Mouse (Mus musculus): Measurements from ENCODE around the gene Gnaz. TPM values are rescaled to one million over a fixed set of nuclear protein-coding genes. Genes with fewer than 3 reads are reported as not detected.
A peak's percentile ranks its signal among the peaks of the same experiment; 100 is the strongest.

Gnaz gene
- polyA plus RNA-seq, 2 experiments, result 2.2 to 2.5 TPM

- no peaks in the 10 kb centered on the region for H3K4me1 ChIP-seq (replicated peaks; ENCODE audit: control insufficient read depth in 2 of 2, insufficient read depth in 2 of 2, low read length in 1 of 2)
- H3K27me3 ChIP-seq (ENCODE audit: control insufficient read depth, insufficient read depth, low read length), result no peaks in the 10 kb centered on the region
- ATAC-seq (ENCODE audit: insufficient read depth) (no peak), DNase-seq (ENCODE audit: low read depth in 3 of 3, low spot score in 3 of 3) (no peak)
- H3K4me2 ChIP-seq (ENCODE audit: low read depth), result no peak overlapping the region
- no peak overlapping the region for H3K9ac ChIP-seq (replicated peaks)
- TF ChIP-seq EP300 (IDR thresholded peaks at IDR 0.05; ENCODE audit: low read depth) (no peak), CTCF (IDR thresholded peaks at IDR 0.05; ENCODE audit: low read depth) (no peak)
- H3K4me3 ChIP-seq (ENCODE audit: insufficient read depth in 1 of 2, low read depth in 2 of 2, low read length in 2 of 2), result no peak overlapping the region
- no peaks in the 10 kb centered on the region for H3K36me3 ChIP-seq (replicated peaks; ENCODE audit: control insufficient read depth, insufficient read depth, low read depth)
- no peak overlapping the region for H3K27ac ChIP-seq
- no peaks in the 10 kb centered on the region for H3K9me3 ChIP-seq (ENCODE audit: control insufficient read depth, low read length)
- 55% methylated on average over 6 of the region's 6 CpGs for WGBS (ENCODE audit: insufficient replicate concordance)
Observed at GRCm38 (mm10) chr10:74931631-74932030, 35.3 kb upstream of the Gnaz start.

DNA sequence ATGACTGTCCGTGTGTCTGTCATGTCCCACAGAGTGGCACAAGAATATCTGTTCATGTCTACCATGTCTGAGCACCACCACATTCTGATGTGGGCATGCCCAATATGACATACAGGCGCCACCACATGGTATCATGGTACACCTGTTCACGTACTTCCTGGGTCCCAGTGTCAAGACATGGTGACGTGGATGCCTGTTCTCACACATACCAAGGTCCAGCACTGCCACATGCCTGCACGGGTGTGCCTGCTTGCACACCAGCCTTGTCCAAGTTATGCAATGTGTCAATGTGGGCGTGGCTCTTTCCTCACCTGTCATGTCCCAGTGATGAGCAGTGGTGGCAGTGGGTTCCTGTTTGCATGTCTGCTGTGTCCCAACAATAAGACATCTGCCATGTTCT, 34.5 kb upstream of the Gnaz start:
- Histone ChIP-seq H3K27me3 (ENCODE audit: control insufficient read depth, insufficient read depth, low read length) (no peaks in the 10 kb centered on the region), H3K4me1 (replicated peaks; ENCODE audit: control insufficient read depth in 2 of 2, insufficient read depth in 2 of 2, low read length in 1 of 2) (no peaks in the 10 kb centered on the region), H3K4me3 (ENCODE audit: insufficient read depth in 1 of 2, low read depth in 2 of 2, low read length in 2 of 2) (no peak overlapping the region), H3K9ac (replicated peaks) (no peak overlapping the region), H3K36me3 (replicated peaks; ENCODE audit: control insufficient read depth, insufficient read depth, low read depth) (no peaks in the 10 kb centered on the region), H3K4me2 (ENCODE audit: low read depth) (no peak overlapping the region), H3K9me3 (ENCODE audit: control insufficient read depth, low read length) (no peaks in the 10 kb centered on the region), H3K27ac (no peak overlapping the region)
- WGBS (ENCODE audit: insufficient replicate concordance), result 54% methylated on average over 6 of the region's 6 CpGs
- TF ChIP-seq CTCF (IDR thresholded peaks at IDR 0.05; ENCODE audit: low read depth) (no peak), EP300 (IDR thresholded peaks at IDR 0.05; ENCODE audit: low read depth) (no peak)
- ATAC-seq (ENCODE audit: insufficient read depth) (no peak), DNase-seq (ENCODE audit: low read depth in 3 of 3, low spot score in 3 of 3) (no peak)

- ATAC-seq (ENCODE audit: insufficient read depth) (no peak), DNase-seq (ENCODE audit: low read depth in 3 of 3, low spot score in 3 of 3) (no peak)
- Histone ChIP-seq H3K36me3 (replicated peaks; ENCODE audit: control insufficient read depth, insufficient read depth, low read depth) (no peaks in the 10 kb centered on the region), H3K27me3 (ENCODE audit: control insufficient read depth, insufficient read depth, low read length) (no peaks in the 10 kb centered on the region), H3K27ac (no peak overlapping the region), H3K4me3 (ENCODE audit: insufficient read depth in 1 of 2, low read depth in 2 of 2, low read length in 2 of 2) (no peak overlapping the region), H3K9ac (replicated peaks) (no peak overlapping the region), H3K4me1 (replicated peaks; ENCODE audit: control insufficient read depth in 2 of 2, insufficient read depth in 2 of 2, low read length in 1 of 2) (no peaks in the 10 kb centered on the region), H3K9me3 (ENCODE audit: control insufficient read depth, low read length) (no peaks in the 10 kb centered on the region), H3K4me2 (ENCODE audit: low read depth) (no peak overlapping the region)
- 67% methylated on average over 19 of the region's 19 CpGs for WGBS (ENCODE audit: insufficient replicate concordance)
- no peak for TF ChIP-seq EP300 (IDR thresholded peaks at IDR 0.05; ENCODE audit: low read depth)
Observed at GRCm38 (mm10) chr10:74933548-74934190, 33.3 kb upstream of the Gnaz start.

DNA sequence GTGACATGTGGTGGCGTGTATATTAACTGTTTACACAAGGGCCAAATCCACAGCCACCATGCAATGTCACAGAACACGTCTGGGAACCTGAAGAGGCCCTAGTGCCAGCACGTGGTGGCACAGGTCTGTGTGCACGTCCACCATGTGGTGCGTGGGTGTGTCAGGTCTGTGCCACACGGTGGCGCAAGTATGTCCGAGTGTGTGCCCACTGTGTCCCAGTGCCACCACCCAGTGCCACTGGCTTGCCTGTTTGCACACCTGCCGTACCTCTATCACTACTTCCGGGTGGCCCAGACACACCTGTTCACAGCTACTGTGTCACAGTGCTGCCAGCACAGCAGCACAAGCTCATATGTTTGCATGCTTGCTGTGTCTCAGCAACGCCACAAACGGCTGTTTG, 32.5 kb upstream of the Gnaz start:
- 60% methylated on average over 12 of the region's 12 CpGs for WGBS (ENCODE audit: insufficient replicate concordance)
- Histone ChIP-seq H3K9ac (replicated peaks) (no peak overlapping the region), H3K27ac (no peak overlapping the region), H3K4me3 (ENCODE audit: insufficient read depth in 1 of 2, low read depth in 2 of 2, low read length in 2 of 2) (no peak overlapping the region), H3K4me1 (replicated peaks; ENCODE audit: control insufficient read depth in 2 of 2, insufficient read depth in 2 of 2, low read length in 1 of 2) (no peaks in the 10 kb centered on the region), H3K9me3 (ENCODE audit: control insufficient read depth, low read length) (no peaks in the 10 kb centered on the region), H3K4me2 (ENCODE audit: low read depth) (no peak overlapping the region), H3K27me3 (ENCODE audit: control insufficient read depth, insufficient read depth, low read length) (no peaks in the 10 kb centered on the region), H3K36me3 (replicated peaks; ENCODE audit: control insufficient read depth, insufficient read depth, low read depth) (no peaks in the 10 kb centered on the region)
- ATAC-seq (ENCODE audit: insufficient read depth), result no peak
- TF ChIP-seq CTCF (IDR thresholded peaks at IDR 0.05; ENCODE audit: low read depth) (no peak), EP300 (IDR thresholded peaks at IDR 0.05; ENCODE audit: low read depth) (no peak)
- DNase-seq (ENCODE audit: low read depth in 3 of 3, low spot score in 3 of 3), result no peak

GRCm38 (mm10) chr10:74935016-74935415, 32.0 kb upstream of the Gnaz start:
- ATAC-seq (ENCODE audit: insufficient read depth) (no peak), DNase-seq (ENCODE audit: low read depth in 3 of 3, low spot score in 3 of 3) (no peak)
- no peaks in the 10 kb centered on the region for H3K36me3 ChIP-seq (replicated peaks; ENCODE audit: control insufficient read depth, insufficient read depth, low read depth)
- no peak overlapping the region for H3K9ac ChIP-seq (replicated peaks)
- no peak overlapping the region for H3K27ac ChIP-seq
- no peaks in the 10 kb centered on the region for H3K9me3 ChIP-seq (ENCODE audit: control insufficient read depth, low read length)
- no peaks in the 10 kb centered on the region for H3K4me1 ChIP-seq (replicated peaks; ENCODE audit: control insufficient read depth in 2 of 2, insufficient read depth in 2 of 2, low read length in 1 of 2)
- TF ChIP-seq EP300 (IDR thresholded peaks at IDR 0.05; ENCODE audit: low read depth) (no peak), CTCF (IDR thresholded peaks at IDR 0.05; ENCODE audit: low read depth) (peak; percentile 37)
- H3K4me2 ChIP-seq (ENCODE audit: low read depth), result no peak overlapping the region
- 22% methylated on average over 6 of the region's 6 CpGs for WGBS (ENCODE audit: insufficient replicate concordance)
- H3K4me3 ChIP-seq (ENCODE audit: insufficient read depth in 1 of 2, low read depth in 2 of 2, low read length in 2 of 2), result no peak overlapping the region
- no peaks in the 10 kb centered on the region for H3K27me3 ChIP-seq (ENCODE audit: control insufficient read depth, insufficient read depth, low read length)

Measured in liver, embryonic 14.5 days (tissue).